Mouse (Mus musculus) MEL (cell line): Measurements from ENCODE around the gene Slc9a3r2.

ENCODE experiments used
- BHLHE40 ChIP-seq: IDR thresholded peaks from 2 replicates; pipeline ENCODE4 v1.6.1; 2012; ENCODE audit warnings: low read depth, mild to moderate bottlenecking, inconsistent platforms, low read length, improper control_type of control experiment, borderline replicate concordance
- CTCF ChIP-seq, 3 experiments: IDR thresholded peaks in 2 of 3; conservative IDR thresholded peaks in 1 of 3; 2 replicates each; pipeline ENCODE4 v1.5.1; 2011 to 2012; ENCODE audit warnings: low read length in 3 of 3, low read depth in 2 of 3, mild to moderate bottlenecking in 2 of 3, improper control_type of control experiment in 1 of 3, inconsistent platforms in 1 of 3, mixed read lengths in 1 of 3, moderate library complexity in 1 of 3; ENCODE audit not compliant: control insufficient read depth in 1 of 3, insufficient read depth in 1 of 3, poor library complexity in 1 of 3, severe bottlenecking in 1 of 3
- EP300 ChIP-seq, 2 experiments: IDR thresholded peaks; 2 replicates each; pipeline ENCODE4 v1.6.1; 2011; ENCODE audit warnings: improper control_type of control experiment in 2 of 2, low read length in 2 of 2, low read depth in 1 of 2, mild to moderate bottlenecking in 1 of 2
- ETS1 ChIP-seq: IDR thresholded peaks from 2 replicates; pipeline ENCODE4 v1.6.1; 2012; ENCODE audit warnings: low read depth, mild to moderate bottlenecking, inconsistent platforms, low read length, improper control_type of control experiment, moderate library complexity
- GATA1 ChIP-seq: IDR thresholded peaks from 2 replicates; pipeline ENCODE4 v1.6.1; 2011; ENCODE audit warnings: low read depth, low read length, improper control_type of control experiment
- HCFC1 ChIP-seq: IDR thresholded peaks from 2 replicates; pipeline ENCODE4 v1.6.1; 2012; ENCODE audit warnings: low read depth, mild to moderate bottlenecking, inconsistent platforms, low read length, improper control_type of control experiment, moderate library complexity
- JUND ChIP-seq: IDR thresholded peaks from 2 replicates; pipeline ENCODE4 v1.6.1; 2011; ENCODE audit warnings: low read depth, mild to moderate bottlenecking, improper control_type of control experiment, low read length
- MAFK ChIP-seq: IDR thresholded peaks from 2 replicates; pipeline ENCODE4 v1.6.1; 2011; ENCODE audit warnings: low read depth, mild to moderate bottlenecking, low read length, improper control_type of control experiment, borderline replicate concordance
- POLR2A ChIP-seq, 2 experiments: IDR thresholded peaks; 2 replicates each; pipeline ENCODE4 v1.6.1; 2011 to 2012; ENCODE audit warnings: low read length in 2 of 2, mild to moderate bottlenecking in 2 of 2, control low read depth in 1 of 2, improper control_type of control experiment in 1 of 2, low read depth in 1 of 2, moderate library complexity in 1 of 2; ENCODE audit not compliant: control insufficient read depth in 1 of 2, insufficient read depth in 1 of 2, poor library complexity in 1 of 2
- TAL1 ChIP-seq: IDR thresholded peaks from 2 replicates; pipeline ENCODE4 v1.6.1; 2012; ENCODE audit warnings: mild to moderate bottlenecking, inconsistent platforms, low read length, moderate library complexity, mixed read lengths

GRCm38 (mm10) chr17:24608370-24608769 lies 41.8 kb downstream of the Slc9a3r2 start:
- TF ChIP-seq EP300 (IDR thresholded peaks at IDR 0.05; ENCODE audit: low read depth in 1 of 2, low read length in 2 of 2) (no peak), JUND (no peak), POLR2A (IDR thresholded peaks at IDR 0.05; ENCODE audit: control insufficient read depth in 1 of 2, insufficient read depth in 1 of 2, low read depth in 1 of 2, low read length in 2 of 2, poor library complexity in 1 of 2) (no peak), CTCF (IDR thresholded peaks at IDR 0.05 in 2 of 3, conservative IDR thresholded peaks at IDR 0.05 in 1 of 3; ENCODE audit: control insufficient read depth in 1 of 3, insufficient read depth in 1 of 3, low read depth in 2 of 3, low read length in 3 of 3, poor library complexity in 1 of 3, severe bottlenecking in 1 of 3) (no peak), TAL1 (no peak), HCFC1 (no peak), GATA1 (no peak), BHLHE40 (no peak), MAFK (no peak), ETS1 (no peak)
